Mouse (Mus musculus) heart, embryonic 14.5 days (tissue): ENCODE results near the gene Mettl6. TPM values are rescaled to one million over a fixed set of nuclear protein-coding genes. Genes with fewer than 3 reads are reported as not detected.

Experiments
- ATAC-seq: fragments of 200-750 bp; cut with Nextera tagmentation; 2 replicates; pipeline ENCODE4 v1.8.0; 2017; ENCODE audit warnings: low read depth, moderate TSS enrichment; ENCODE audit not compliant: insufficient number of reproducible peaks, insufficient read depth, low FRiP score
- H3K27ac ChIP-seq, 2 experiments: fragments of 200-500 bp in 1 of 2; fragments of 300-500 bp in 1 of 2; sonication (generic) in 1 of 2; replicated peaks in 1 of 2; 2 replicates each; pipeline ENCODE4 v1.5.1; 2012 to 2014; ENCODE audit warnings: low read depth in 2 of 2, low read length in 2 of 2, control low read depth in 1 of 2, mild to moderate bottlenecking in 1 of 2, mixed read lengths in 1 of 2; ENCODE audit not compliant: control insufficient read depth in 1 of 2, insufficient read depth in 1 of 2
- H3K27me3 ChIP-seq: fragments of 300-500 bp; sonication (generic); 2 replicates; pipeline ENCODE4 v1.6.1; 2014; ENCODE audit warnings: mild to moderate bottlenecking, low read length, control low read depth; ENCODE audit not compliant: control insufficient read depth, insufficient read depth
- H3K36me3 ChIP-seq: fragments of 300-500 bp; sonication (generic); 2 replicates; pipeline ENCODE4 v1.6.1; 2014; ENCODE audit warnings: mild to moderate bottlenecking, control low read depth, low read length, mixed read lengths; ENCODE audit not compliant: control insufficient read depth, insufficient read depth
- H3K4me1 ChIP-seq, 2 experiments: fragments of 200-500 bp in 1 of 2; fragments of 300-500 bp in 1 of 2; sonication (generic) in 1 of 2; 2 replicates each; pipeline ENCODE4 v1.6.1; 2012 to 2014; ENCODE audit warnings: low read length in 2 of 2, control low read depth in 1 of 2, mixed read lengths in 1 of 2; ENCODE audit not compliant: control insufficient read depth in 2 of 2, insufficient read depth in 2 of 2
- H3K4me2 ChIP-seq: fragments of 300-500 bp; sonication (generic); 2 replicates; pipeline ENCODE4 v1.6.1; 2014; ENCODE audit warnings: mild to moderate bottlenecking, low read length
- H3K4me3 ChIP-seq, 2 experiments: fragments of 200-500 bp in 1 of 2; fragments of 300-500 bp in 1 of 2; sonication (generic) in 1 of 2; 2 replicates each; pipeline ENCODE4 v1.5.1; 2012 to 2014; ENCODE audit warnings: low read length in 2 of 2, mild to moderate bottlenecking in 2 of 2, control low read depth in 1 of 2, low read depth in 1 of 2, moderate library complexity in 1 of 2; ENCODE audit not compliant: control insufficient read depth in 1 of 2, insufficient read depth in 1 of 2
- H3K9ac ChIP-seq: fragments of 300-500 bp; sonication (generic); 2 replicates; pipeline ENCODE4 v1.6.1; 2014; ENCODE audit warnings: mild to moderate bottlenecking, low read length
- H3K9me3 ChIP-seq: fragments of 300-500 bp; sonication (generic); 2 replicates; pipeline ENCODE4 v1.6.1; 2016; ENCODE audit warnings: low read length, control low read depth; ENCODE audit not compliant: control insufficient read depth
- WGBS: fragments of 180-500 bp; shearing (Covaris S2); extraction: QIAGEN DNeasy Blood & Tissue Kit; methylation state at CpG from one replicate; pipeline ENCODE4 v1.1.7; 2014; 5-methylcytosine and 5-hydroxymethylcytosine counted together
- polyA plus RNA-seq: library from polyadenylated mRNA; unstranded; fragments of >200 nt; fragmentation: Nextera tagmentation; extraction: Ambion mirVana; gene quantifications from 2 replicates; pipeline ENCODE4 v1.2.1, GENCODE M21; 2014

Gene Mettl6
- polyA plus RNA-seq, 1 experiment from 2014 or later, result 40.7 TPM

DNA sequence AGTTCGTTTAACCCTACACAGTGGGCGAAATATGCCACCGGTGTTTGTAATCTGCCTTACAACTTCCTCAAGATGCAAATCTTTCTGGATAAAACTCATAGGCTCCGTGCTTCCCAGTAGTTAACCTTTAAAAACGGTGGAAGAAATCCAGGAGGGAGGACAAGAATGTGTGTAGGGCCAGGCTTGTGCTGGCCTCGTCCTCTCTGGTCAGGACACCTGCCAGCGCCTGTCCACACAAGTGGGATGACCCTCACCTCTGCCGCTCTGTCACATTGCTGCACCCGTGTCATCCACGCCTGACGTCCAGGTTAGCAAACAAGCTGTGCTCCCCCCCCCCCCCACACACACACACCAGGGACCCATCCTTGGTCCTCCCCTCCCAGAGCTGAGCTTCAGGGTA, 55.6 kb downstream of the Mettl6 start:
- no peaks in the 10 kb centered on the region for H3K27me3 ChIP-seq
- no peak overlapping the region for H3K9ac ChIP-seq
- H3K9me3 ChIP-seq, result no peaks in the 10 kb centered on the region
- no peak overlapping the region for H3K27ac ChIP-seq
- peaks cover 5% of the 10 kb centered on the region in 2 experiments for H3K4me1 ChIP-seq
- H3K4me3 ChIP-seq, result no peak overlapping the region
- no peaks in the 10 kb centered on the region for H3K36me3 ChIP-seq
- H3K4me2 ChIP-seq, result no peak overlapping the region
- no peak for ATAC-seq
- WGBS, result 79% methylated on average over 11 of the region's 11 CpGs

DNA sequence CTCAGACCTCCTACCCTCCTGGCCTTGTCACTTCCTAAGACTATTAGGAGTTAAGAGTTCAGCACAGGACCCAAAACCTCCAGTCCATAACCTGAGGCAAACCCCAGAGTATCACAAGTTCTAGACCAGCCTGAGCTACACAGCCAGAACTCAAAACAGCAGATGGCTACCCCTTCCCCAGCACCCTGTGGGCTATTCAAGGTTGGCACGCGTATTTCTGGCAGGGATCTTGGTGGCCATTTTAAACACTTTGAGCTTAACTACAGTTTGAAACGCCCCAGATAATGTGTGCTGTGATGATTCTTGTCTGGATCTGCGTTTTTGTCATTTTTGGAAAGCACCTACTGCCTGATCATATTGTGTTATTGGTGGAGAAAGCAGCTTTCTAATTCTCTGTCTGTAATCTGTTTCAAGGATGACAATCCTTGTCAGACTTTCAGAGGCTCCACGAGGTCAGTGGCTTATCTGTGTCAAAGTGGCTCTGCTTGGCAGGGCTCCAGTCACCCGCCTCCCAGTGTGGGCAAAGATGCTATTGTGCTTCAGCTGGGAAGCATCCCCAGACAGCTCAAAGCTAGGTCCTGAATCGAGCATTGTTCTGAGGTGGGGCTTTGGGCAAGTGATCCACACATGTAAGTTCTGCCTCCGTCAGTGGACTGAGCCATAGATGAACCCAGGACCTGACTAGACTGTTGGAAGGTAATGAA, 56.9 kb downstream of the Mettl6 start:
- no peak for ATAC-seq
- WGBS, result 50% methylated on average over 8 of the region's 8 CpGs
- H3K9ac ChIP-seq, result no peak overlapping the region
- no peak overlapping the region for H3K4me3 ChIP-seq
- H3K36me3 ChIP-seq, result no peaks in the 10 kb centered on the region
- H3K27ac ChIP-seq, result no peak overlapping the region
- H3K4me2 ChIP-seq, result no peak overlapping the region
- no peaks in the 10 kb centered on the region for H3K27me3 ChIP-seq
- H3K4me1 ChIP-seq, result peaks cover 5 to 9% of the 10 kb centered on the region in 2 experiments
- H3K9me3 ChIP-seq, result no peaks in the 10 kb centered on the region

DNA sequence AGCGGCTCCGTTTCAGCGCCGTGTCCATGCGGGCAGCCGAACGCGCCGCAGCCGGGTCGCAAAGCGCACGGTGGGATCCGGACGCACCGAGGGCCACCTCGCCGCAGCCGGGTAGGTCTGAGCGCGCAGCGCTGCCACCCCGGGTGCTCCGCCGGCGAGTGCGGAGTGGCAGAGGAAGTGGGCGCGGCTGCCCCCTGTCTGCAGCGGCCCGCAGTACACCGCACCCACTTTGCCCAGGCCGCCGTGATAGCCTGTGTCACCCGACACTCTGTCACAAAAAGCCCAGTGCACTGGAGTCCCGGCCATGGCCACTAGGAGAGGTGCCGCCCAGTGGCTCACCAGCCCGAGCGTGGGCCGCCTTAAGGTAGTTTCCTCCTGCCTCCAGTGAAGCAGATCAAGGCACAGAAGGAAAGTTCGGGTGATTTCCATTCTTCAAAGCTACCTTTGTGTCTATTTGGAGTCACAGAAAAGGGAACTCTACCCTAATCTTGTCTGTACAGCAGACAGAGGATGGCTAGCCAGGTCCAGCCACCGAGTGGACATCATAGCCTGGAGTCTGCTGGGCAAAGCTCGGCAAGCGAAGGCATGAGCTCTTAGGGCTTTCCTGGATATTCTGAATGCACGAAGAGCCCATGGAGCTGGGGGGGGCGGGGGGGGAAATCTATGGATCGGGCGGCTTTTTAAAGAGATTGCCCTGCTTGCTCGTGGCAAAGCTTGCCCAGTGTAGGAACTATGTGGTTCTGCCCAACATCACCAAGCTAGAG, 58.7 kb downstream of the Mettl6 start, which contains the start of gene Sh3bp5:
Gene Sh3bp5 (minus strand): TSS at position 149 of the 764 bp plus-strand sequence.
- Histone ChIP-seq H3K4me2 (peak within 1 kb of the TSS; percentile 99), H3K36me3 (no peaks in the 10 kb centered on the region), H3K27ac (peak within 1 kb of the TSS; percentile 28 to 61), H3K9me3 (no peaks in the 10 kb centered on the region), H3K4me3 (peak within 1 kb of the TSS; percentile 74 to 86), H3K27me3 (no peaks in the 10 kb centered on the region), H3K9ac (peak within 1 kb of the TSS; percentile 88), H3K4me1 (peaks cover 5 to 9% of the 10 kb centered on the region in 2 experiments)
- ATAC-seq, result peak; percentile 93
- WGBS, result 8% methylated on average over 49 of the region's 49 CpGs

DNA sequence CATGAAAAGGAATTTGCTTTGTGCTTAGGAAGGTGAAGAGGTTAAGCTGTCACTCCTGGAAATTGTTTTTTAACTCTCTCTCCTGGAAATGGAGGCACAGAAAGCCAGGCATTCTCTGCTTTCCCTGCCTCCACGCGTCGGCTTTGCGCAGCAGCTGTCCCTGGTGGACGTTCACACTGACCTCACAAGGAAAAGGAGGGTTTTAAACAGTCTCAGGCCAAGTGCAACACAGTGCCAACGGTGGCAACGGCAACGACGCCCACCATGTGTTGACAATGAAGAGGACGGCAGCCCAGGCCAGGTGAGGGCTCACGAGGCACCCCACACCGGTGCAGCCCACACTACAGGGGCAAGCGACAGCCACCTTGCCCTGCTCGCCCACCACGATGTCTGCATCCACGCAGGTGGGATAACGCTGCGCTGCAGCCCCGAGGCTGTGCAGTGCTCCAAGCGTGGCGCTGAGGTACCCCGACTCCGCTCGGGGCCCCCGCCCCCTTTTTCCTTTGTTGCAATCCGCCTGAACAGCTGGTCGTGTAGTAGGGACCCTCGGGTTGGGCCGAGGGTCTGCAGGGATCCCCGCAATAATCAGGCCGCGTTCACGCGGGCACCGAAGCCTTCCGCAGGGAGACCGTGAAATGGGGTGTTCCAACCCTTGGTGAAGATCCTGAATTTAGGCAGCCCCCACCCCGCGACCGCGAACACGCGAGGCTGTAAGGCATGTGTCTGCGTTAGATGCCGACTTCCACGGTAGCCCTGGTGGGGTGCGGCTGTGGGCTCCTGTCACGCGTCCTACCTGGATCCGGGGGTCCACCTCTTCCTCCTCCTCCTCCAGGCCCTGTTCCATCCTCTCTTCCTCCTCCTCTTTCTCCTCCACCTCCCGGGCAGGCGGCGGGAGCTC, 59.6 kb downstream of the Mettl6 start:
- Histone ChIP-seq H3K9me3 (no peaks in the 10 kb centered on the region), H3K4me2 (peak overlapping the region; percentile 99), H3K4me3 (peak overlapping the region; percentile 74 to 86), H3K27me3 (no peaks in the 10 kb centered on the region), H3K36me3 (no peaks in the 10 kb centered on the region), H3K27ac (peak overlapping the region; percentile 28 to 61), H3K4me1 (peaks cover 7 to 9% of the 10 kb centered on the region in 2 experiments), H3K9ac (peak overlapping the region; percentile 88)
- WGBS, result 1% methylated on average over 53 of the region's 53 CpGs
- ATAC-seq, result no peak; the same call in 1 of the 2 replicates

DNA sequence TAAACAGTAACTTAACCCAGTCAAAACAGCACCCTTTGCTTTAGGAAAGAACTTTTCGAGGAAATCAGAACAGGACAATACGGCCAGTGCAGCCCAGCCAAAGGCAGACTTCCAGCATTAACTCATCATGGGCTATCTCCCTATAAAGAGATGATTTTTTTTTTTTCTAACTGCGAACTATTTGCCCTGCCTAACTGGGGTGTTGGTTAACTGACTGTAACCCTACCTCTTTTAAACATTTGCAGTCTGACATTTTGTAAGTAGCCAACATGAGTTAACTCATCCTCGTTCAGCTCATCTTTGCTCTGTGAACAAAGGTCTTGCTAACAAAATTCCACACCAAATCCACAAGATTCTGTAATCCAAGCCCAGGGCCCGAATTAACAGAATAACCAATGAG, 60.4 kb downstream of the Mettl6 start:
- Histone ChIP-seq H3K4me1 (peaks cover 7 to 9% of the 10 kb centered on the region in 2 experiments), H3K4me3 (peak overlapping the region in 1 of 2 experiments; percentile 86; a peak in 2 of 4 replicates), H3K27me3 (no peaks in the 10 kb centered on the region), H3K9ac (peak overlapping the region; percentile 88; the same call in 1 of the 2 replicates), H3K36me3 (no peaks in the 10 kb centered on the region), H3K4me2 (peak overlapping the region; percentile 99), H3K9me3 (no peaks in the 10 kb centered on the region), H3K27ac (no peak overlapping the region)
- WGBS, result 67% methylated on average over 5 of the region's 5 CpGs
- no peak for ATAC-seq

DNA sequence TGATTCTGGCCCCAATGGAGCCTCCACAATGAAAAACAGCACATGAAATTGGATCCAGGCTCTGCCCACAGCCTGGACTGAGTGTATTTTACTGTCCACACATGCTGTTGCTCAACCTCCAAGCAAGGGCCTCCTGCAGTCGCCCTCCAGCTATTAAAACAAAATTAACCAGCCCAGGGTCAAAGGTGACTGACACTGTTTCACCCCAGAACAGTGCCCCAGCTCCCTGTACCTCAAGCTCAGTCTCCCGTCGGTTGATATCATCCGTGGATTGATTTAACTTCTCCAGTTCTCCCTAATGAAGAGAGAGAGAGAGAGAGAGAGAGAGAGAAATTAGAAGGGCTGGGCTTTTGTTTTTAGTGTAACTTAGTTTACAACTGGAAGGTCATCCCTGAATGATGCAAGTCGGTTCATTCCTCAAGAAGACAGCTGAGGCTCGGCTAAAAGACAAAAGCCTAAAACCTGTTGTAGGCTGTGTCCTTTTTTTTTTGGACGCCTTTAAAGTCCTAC, 60.9 kb downstream of the Mettl6 start:
- peak overlapping the region; percentile 34; the same call in 1 of the 2 replicates for H3K9ac ChIP-seq
- no peaks in the 10 kb centered on the region for H3K36me3 ChIP-seq
- H3K4me3 ChIP-seq, result peak overlapping the region in 1 of 2 experiments; percentile 86; a peak in 1 of 4 replicates
- H3K27ac ChIP-seq, result no peak overlapping the region
- H3K27me3 ChIP-seq, result no peaks in the 10 kb centered on the region
- H3K9me3 ChIP-seq, result no peaks in the 10 kb centered on the region
- H3K4me1 ChIP-seq, result peaks cover 10 to 11% of the 10 kb centered on the region in 2 experiments
- WGBS, result 61% methylated on average over 7 of the region's 7 CpGs
- H3K4me2 ChIP-seq, result peak overlapping the region; percentile 99
- ATAC-seq, result no peak

DNA sequence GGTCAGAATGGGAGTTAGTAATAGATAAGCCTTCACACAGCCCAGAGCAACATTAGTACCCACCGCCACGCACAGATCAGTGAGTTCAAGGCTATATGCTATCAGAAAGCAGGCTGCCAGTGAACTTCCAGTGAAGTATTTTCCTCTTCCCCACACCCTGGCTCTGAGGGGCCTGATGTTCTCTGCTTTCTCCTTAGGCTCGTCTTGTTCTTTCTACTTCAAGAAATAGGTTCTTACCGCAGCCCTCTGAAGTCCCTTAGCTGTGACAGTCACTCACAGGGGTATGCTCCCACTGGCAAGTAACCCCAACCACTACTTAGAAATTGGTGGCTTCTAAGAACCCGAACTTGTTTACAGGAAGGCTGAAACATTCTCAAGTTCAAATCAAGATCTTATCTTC, 61.7 kb downstream of the Mettl6 start:
- Histone ChIP-seq H3K4me2 (peak overlapping the region; percentile 1; the same call in 1 of the 2 replicates), H3K9ac (no peak overlapping the region), H3K9me3 (no peaks in the 10 kb centered on the region), H3K27ac (peak overlapping the region in 1 of 2 experiments; percentile 1; a peak in 1 of 4 replicates), H3K4me1 (peaks cover 15 to 19% of the 10 kb centered on the region in 2 experiments), H3K36me3 (no peaks in the 10 kb centered on the region), H3K4me3 (no peak overlapping the region), H3K27me3 (no peaks in the 10 kb centered on the region)
- 67% methylated on average over 5 of the region's 5 CpGs for WGBS
- no peak for ATAC-seq
